Mouse (Mus musculus): ENCODE data around the gene Junb. TPM values are rescaled to one million over a fixed set of nuclear protein-coding genes. Genes with fewer than 3 reads are reported as not detected.

Junb gene
- total RNA-seq, 2 experiments from 2014 or later = 3.3 to 46.0 TPM

- no peak for ATAC-seq (replicated peaks; ENCODE audit: poor library complexity, severe bottlenecking)
These were observed 3.9 kb downstream of the Junb start for GRCm38 (mm10) chr8:84974543-84975142.

- ATAC-seq (replicated peaks; ENCODE audit: poor library complexity, severe bottlenecking) = peak; percentile 13; the same call in 1 of the 2 replicates
These were observed 4.5 kb downstream of the Junb start for GRCm38 (mm10) chr8:84973803-84974542.

- no peak for ATAC-seq (replicated peaks; ENCODE audit: poor library complexity, severe bottlenecking)
These were observed 5.4 kb downstream of the Junb start for GRCm38 (mm10) chr8:84973079-84973478.

GRCm38 (mm10) chr8:84970913-84971312 is 7.6 kb downstream of the Junb start:
- ATAC-seq (replicated peaks; ENCODE audit: poor library complexity, severe bottlenecking) = no peak

DNA sequence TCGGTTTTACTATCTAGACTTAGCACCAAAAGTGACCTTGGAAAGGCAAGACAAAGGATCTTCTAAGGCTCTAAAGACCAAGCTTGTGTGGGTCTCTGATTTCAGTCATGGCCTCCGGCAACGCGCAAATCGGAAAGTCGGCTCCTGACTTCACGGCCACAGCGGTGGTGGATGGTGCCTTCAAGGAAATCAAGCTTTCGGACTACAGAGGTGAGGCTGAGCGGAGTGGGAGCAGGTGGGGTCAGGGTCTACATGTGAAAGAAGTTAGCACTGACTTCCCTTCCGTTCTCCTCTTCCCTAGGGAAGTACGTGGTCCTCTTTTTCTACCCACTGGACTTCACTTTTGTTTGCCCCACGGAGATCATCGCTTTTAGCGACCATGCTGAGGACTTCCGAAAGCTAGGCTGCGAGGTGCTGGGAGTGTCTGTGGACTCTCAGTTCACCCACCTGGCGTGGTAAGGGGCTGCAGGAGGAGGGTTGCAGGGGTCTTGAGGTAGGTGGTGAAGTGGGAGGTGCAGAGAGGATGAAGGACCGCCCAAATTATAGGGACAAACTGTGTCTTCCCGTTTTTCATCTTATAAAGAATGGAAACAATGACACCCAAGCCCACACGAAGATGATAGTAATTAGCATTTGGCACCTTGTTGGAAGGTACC is 8.3 kb downstream of the Junb start:
- no peak for ATAC-seq (replicated peaks; ENCODE audit: poor library complexity, severe bottlenecking)

DNA sequence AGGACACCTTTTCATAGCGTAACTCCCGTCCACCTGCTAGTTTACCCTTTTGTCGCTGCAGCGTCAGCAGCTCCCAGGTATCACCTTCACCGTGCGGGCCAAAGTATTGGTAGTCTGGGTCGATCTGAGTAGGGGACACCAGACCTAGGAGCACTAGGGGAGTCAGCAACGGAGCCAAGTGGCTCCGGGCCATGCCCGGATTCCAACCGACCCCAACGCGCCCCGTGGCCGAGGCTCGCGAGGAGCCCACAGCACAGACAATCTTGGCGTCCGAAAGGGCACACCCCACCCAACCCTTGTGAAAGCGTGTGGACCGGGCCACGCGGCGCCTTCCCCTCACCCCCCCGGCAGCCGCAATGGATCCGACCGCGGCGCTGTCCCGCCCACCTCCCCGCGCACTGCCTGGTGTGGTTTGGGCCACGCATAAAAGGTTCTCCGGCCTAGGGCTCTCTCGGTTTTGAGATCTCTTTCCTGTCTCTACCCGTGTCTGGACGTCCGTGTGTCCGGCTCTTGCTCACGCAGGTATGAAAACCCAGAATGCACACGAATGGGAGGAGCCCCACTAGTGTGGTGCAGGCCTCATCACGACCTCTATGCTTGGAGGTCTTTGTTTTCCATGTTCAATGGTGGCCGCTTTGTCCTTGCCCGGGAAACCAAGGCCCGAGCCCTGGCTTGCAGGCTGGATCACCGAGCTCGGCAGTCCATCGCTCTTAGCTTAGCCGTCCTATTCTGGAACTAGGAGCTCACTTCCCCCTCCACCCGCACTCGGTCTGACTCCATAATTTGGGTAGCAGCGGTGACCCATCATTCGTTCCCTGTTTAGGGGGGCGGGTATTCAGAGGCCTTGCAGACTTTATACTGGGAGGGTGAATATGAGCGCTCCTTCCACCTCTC is 9.0 kb downstream of the Junb start, which contains the start of the genes Gm49661, Prdx2 and Rnaseh2a:
Gene Gm49661, minus strand, starts transcription at position 193 of the 894 bp plus-strand sequence.
Gene Prdx2, plus strand, starts transcription at position 347 of the 894 bp plus-strand sequence.
Gene Rnaseh2a, minus strand, starts transcription at position 527 of the 894 bp plus-strand sequence.
- peak; percentile 59 for ATAC-seq (replicated peaks; ENCODE audit: poor library complexity, severe bottlenecking)

DNA sequence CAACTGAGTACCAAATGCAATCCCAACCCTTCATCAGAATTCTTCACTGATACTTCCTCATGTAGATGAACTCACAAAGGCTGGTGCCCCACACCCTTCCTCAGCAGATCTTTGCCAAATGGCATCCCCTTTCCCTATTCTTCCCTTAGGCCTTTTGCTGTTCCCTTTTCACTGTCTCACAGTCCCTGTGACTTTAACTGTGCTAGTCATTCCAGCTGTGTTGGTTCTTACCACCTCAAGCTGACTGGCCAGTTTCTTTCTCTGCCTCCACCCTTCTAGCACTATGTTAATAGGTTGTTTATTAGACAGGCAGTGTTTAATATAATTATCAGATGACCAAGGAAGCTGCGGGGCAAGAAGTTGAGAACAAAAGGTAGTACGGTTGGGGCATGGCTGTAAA is 9.9 kb downstream of the Junb start:
- ATAC-seq (replicated peaks; ENCODE audit: poor library complexity, severe bottlenecking) = no peak

- ATAC-seq (replicated peaks; ENCODE audit: poor library complexity, severe bottlenecking) = no peak
These were observed 10.8 kb downstream of the Junb start for GRCm38 (mm10) chr8:84967532-84968304.

GRCm38 (mm10) chr8:84966603-84967002 is 11.9 kb downstream of the Junb start:
- no peak for ATAC-seq (replicated peaks; ENCODE audit: poor library complexity, severe bottlenecking)

DNA sequence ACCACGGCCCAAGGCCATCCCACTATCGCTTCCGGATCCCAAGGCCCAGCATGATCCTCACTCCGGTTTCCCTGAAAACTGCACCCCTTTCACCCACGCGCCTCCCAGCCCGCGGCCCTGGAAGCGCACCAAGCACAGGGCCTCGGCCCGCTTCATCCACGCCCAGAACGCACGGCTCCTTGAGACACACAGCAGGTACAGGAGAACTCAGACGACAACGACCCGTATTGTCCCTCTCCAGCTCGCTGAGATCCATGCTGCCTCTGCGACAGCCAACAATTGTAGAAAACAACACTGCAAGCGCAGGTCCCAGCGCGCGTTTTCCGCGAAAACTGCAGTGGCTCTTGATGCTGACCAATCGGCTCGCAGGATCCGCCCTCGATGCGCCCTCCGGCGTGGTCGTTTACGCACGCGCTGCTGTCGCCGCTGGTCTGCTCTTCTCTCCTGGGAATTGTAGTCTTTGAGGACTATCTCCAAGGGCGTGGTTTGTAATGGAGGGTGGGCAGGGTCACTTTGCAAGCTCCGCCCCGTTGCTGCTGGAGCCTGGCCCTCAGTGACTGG is 12.7 kb downstream of the Junb start:
- ATAC-seq (replicated peaks; ENCODE audit: poor library complexity, severe bottlenecking) = peak; percentile 86

GRCm38 (mm10) chr8:84963952-84964351 is 14.6 kb downstream of the Junb start:
- ATAC-seq (replicated peaks; ENCODE audit: poor library complexity, severe bottlenecking) = no peak

DNA sequence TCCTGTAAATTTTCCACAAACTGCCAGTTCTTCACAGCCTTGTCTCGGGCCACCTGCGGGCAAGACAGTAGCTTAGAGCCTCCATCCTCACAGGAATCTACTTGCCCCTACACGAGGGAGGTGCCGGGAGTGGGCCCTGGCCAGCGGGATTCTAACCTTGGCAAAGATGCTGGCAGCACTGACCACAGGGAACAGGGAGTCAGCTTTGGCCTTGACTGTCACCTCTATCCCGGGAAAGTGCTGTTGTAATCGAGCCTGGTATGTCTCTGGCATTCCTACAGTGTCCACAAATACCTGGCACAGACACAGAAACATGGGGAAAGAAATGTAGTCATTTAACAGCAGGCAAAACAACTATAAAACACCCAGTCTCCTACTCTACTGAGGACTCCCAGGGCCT is 18.7 kb downstream of the Junb start:
- ATAC-seq (replicated peaks; ENCODE audit: poor library complexity, severe bottlenecking) = no peak

DNA sequence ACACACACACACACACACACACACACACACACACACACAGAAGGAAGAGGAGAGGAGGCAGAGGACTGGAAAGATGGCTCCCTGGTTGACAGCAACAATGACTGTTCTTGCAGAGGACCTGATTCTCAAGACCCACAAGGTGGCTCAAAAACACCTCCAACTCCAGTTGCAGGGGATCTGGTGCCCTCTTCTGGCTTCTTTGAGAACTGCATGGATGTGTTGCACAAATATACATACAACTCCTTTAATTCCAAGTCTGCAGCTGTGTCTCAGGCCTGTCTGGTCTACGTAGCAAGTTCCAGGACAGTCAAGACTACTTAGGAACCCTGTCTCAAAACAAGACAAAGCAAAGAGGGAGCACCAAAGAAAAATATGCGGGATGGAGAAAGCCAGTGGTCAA is 21.8 kb downstream of the Junb start:
- peak; percentile 60 for ATAC-seq (replicated peaks; ENCODE audit: poor library complexity, severe bottlenecking)

DNA sequence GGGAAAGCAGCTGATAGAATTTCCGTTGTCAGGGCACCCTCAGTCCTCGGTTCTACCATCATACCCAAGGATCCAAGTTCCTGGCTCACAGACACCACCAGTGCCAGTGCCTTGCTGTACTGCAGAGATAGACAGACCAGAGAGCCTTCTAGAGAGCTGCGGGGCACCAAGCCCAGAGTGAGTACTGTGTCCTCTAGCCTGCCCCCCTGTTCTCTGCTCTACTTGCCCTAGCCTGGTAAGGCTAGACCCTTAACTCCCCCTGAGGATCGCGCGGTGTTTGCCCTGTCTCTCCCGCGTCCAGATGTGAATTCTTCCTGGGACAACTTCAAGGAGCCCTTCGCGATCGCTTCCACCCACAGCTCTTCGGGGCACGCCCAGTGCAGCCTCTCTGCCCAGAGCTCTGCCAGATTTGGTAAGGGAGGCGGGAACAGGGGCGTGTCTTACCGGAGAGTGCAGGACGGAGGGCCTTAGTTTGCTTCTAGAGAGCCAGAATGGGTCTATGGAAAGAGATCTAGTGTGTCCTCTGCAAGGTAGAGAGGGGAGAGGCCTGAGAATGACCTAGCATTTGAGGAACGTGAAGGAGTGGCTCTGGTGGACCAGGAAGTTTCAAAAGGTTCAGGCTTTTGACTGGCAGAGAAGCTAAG is 25.8 kb downstream of the Junb start:
- ATAC-seq (replicated peaks; ENCODE audit: poor library complexity, severe bottlenecking) = peak; percentile 78

- no peak for ATAC-seq (replicated peaks; ENCODE audit: poor library complexity, severe bottlenecking)
These were observed 28.8 kb downstream of the Junb start for GRCm38 (mm10) chr8:84949753-84950152.

- peak; percentile 68 for ATAC-seq (replicated peaks; ENCODE audit: poor library complexity, severe bottlenecking)
These were observed 31.3 kb downstream of the Junb start for GRCm38 (mm10) chr8:84947241-84947545.

- peak; percentile 10; the same call in 1 of the 2 replicates for ATAC-seq (replicated peaks; ENCODE audit: poor library complexity, severe bottlenecking)
These were observed 31.8 kb downstream of the Junb start, which contains the start of gene Rtbdn for GRCm38 (mm10) chr8:84946528-84947240. Gene Rtbdn (plus strand): TSS chr8:84946991.
